Mouse (Mus musculus): ENCODE measurements around the gene Dmrt2. TPM values are rescaled to one million over a fixed set of nuclear protein-coding genes. Genes with fewer than 3 reads are reported as not detected.

The Dmrt2 gene
- polyA plus RNA-seq, 1 experiment from 2014 or later: 11.5 TPM

DNA sequence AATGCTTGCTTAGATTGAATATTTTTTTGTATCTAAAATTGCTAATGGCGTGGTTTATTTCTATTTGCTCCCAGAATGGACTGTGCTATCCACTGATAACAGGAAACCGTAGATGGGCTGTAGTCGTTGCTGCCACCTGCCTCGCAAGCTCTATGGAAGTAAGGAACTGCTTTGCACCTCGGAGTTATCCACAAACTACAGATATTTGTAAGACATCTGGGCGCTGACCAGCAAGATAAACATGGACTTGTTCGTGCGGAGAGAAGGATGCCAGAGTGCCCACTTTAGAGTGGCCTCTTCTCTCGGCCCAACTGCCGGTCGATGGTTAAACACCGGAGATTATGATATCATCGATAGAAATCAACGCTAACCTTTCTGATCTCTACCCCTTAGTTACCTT lies 530 bp upstream of the Dmrt2 start:
- Histone ChIP-seq H3K9ac (ENCODE audit: low read length) (no peak overlapping the region), H3K36me3 (ENCODE audit: control insufficient read depth, insufficient read depth, low read length) (no peaks in the 10 kb centered on the region), H3K9me3 (ENCODE audit: control insufficient read depth, low read length) (no peaks in the 10 kb centered on the region), H3K27ac (replicated peaks; ENCODE audit: low read depth, low read length) (no peak overlapping the region), H3K27me3 (ENCODE audit: control insufficient read depth, insufficient read depth, low read length) (peaks cover 94% of the 10 kb centered on the region), H3K4me3 (ENCODE audit: low read depth, low read length) (peak overlapping the region; percentile 39), H3K4me2 (ENCODE audit: low read depth, severe bottlenecking) (peak overlapping the region; percentile 71), H3K4me1 (ENCODE audit: control insufficient read depth, insufficient read depth, low read length) (peaks cover 7% of the 10 kb centered on the region; the same call in 1 of the 2 replicates)
- DNase-seq (ENCODE audit: low spot score) (no peak), ATAC-seq (ENCODE audit: insufficient number of reproducible peaks, low FRiP score, low TSS enrichment, low read depth) (no peak)
- WGBS: under 1% methylated on average over 14 of the region's 14 CpGs

DNA sequence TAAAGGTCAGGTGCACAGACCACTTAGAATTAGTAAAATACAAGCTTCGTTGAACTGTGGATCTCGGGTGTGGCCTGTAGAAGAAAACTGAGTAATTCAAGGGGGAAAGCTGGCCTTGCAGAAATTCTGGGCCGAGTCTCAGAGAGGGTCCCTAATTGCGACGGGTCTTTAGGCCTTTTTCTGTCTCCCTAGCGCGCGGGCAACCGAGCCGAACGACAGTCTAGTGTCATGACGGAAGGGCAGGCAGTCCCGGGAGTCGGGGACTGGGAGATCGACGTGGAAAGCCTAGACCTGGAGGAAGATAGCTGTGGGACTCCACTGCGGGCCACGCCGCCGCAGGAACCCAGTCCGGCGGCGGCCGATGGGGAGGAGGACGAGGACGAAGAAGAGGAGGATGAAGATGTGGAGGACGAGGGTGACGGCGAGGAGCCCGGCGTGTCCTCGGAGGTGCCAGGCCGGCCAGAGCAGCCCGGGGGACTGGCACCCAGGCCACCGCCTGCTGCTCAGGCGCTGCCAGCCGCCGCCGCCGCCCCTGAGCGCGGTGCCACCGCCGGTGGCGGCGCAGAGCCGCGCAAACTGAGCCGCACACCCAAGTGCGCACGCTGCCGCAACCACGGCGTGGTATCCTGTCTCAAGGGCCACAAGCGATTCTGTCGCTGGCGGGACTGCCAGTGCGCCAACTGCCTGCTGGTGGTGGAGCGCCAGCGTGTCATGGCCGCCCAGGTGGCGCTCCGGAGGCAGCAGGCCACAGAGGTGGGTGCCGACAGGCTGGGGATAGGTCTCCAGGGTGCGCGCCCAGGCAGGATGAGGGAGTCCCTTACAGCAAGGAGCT lies 1.2 kb downstream of the Dmrt2 start:
- peak overlapping the region; percentile 43; the same call in 1 of the 2 replicates for H3K9ac ChIP-seq (ENCODE audit: low read length)
- DNase-seq (ENCODE audit: low spot score) (peak; percentile 72), ATAC-seq (ENCODE audit: insufficient number of reproducible peaks, low FRiP score, low TSS enrichment, low read depth) (no peak)
- peak overlapping the region; percentile 71 for H3K4me2 ChIP-seq (ENCODE audit: low read depth, severe bottlenecking)
- H3K27ac ChIP-seq (replicated peaks; ENCODE audit: low read depth, low read length): no peak overlapping the region
- H3K9me3 ChIP-seq (ENCODE audit: control insufficient read depth, low read length): no peaks in the 10 kb centered on the region
- H3K27me3 ChIP-seq (ENCODE audit: control insufficient read depth, insufficient read depth, low read length): peaks cover 88% of the 10 kb centered on the region
- peaks cover 7% of the 10 kb centered on the region; the same call in 1 of the 2 replicates for H3K4me1 ChIP-seq (ENCODE audit: control insufficient read depth, insufficient read depth, low read length)
- under 1% methylated on average over 65 of the region's 66 CpGs for WGBS
- H3K36me3 ChIP-seq (ENCODE audit: control insufficient read depth, insufficient read depth, low read length): no peaks in the 10 kb centered on the region
- H3K4me3 ChIP-seq (ENCODE audit: low read depth, low read length): peak overlapping the region; percentile 39

DNA sequence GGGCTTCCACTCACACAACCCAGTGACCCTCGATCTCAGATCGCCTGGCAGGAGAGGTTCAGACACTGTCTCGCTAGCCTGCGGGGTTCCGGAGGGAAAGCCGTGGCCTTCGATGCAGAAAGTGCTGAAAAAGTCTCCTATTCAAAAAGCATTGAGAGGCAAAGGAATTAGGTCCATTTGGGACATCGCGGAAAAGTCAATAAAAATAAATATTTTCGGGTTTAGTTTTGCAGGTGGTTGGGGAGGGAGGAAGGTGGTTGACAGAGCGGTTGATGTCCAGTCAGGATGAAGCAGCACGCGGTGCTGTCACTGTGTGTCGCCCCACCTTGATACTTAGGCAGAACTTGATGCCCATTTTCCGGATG lies 1.8 kb downstream of the Dmrt2 start:
- ATAC-seq (ENCODE audit: insufficient number of reproducible peaks, low FRiP score, low TSS enrichment, low read depth) (no peak), DNase-seq (ENCODE audit: low spot score) (no peak)
- H3K27me3 ChIP-seq (ENCODE audit: control insufficient read depth, insufficient read depth, low read length): peaks cover 82% of the 10 kb centered on the region
- H3K4me3 ChIP-seq (ENCODE audit: low read depth, low read length): peak overlapping the region; percentile 39
- no peak overlapping the region for H3K27ac ChIP-seq (replicated peaks; ENCODE audit: low read depth, low read length)
- H3K9ac ChIP-seq (ENCODE audit: low read length): peak overlapping the region; percentile 43; the same call in 1 of the 2 replicates
- peak overlapping the region; percentile 71 for H3K4me2 ChIP-seq (ENCODE audit: low read depth, severe bottlenecking)
- WGBS: 2% methylated on average over 15 of the region's 15 CpGs
- no peaks in the 10 kb centered on the region for H3K36me3 ChIP-seq (ENCODE audit: control insufficient read depth, insufficient read depth, low read length)
- no peaks in the 10 kb centered on the region for H3K9me3 ChIP-seq (ENCODE audit: control insufficient read depth, low read length)
- H3K4me1 ChIP-seq (ENCODE audit: control insufficient read depth, insufficient read depth, low read length): peaks cover 7% of the 10 kb centered on the region; the same call in 1 of the 2 replicates

DNA sequence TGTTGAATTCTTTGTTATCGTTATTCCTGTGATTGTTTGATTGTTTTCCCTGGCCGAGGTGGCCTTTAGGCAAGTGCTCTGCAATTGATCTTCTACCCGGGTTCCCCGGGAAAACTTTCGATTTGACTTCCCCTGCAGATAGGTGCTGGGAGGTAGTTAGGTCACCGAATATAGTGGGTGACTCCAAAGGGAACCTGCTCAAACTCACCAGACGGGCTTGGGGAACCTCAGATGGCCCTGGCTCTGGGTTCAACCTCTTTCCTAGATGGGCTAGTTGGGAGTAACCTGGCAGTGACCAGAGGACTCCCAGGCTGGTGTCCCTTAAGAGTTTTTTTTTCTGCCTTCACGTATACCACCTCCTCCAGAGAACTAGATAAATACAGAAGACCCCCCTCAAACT lies 2.5 kb downstream of the Dmrt2 start:
- ATAC-seq (ENCODE audit: insufficient number of reproducible peaks, low FRiP score, low TSS enrichment, low read depth) (no peak), DNase-seq (ENCODE audit: low spot score) (peak; percentile 51)
- WGBS: 3% methylated on average over 8 of the region's 8 CpGs
- Histone ChIP-seq H3K27ac (replicated peaks; ENCODE audit: low read depth, low read length) (no peak overlapping the region), H3K4me3 (ENCODE audit: low read depth, low read length) (no peak overlapping the region), H3K36me3 (ENCODE audit: control insufficient read depth, insufficient read depth, low read length) (no peaks in the 10 kb centered on the region), H3K4me2 (ENCODE audit: low read depth, severe bottlenecking) (no peak overlapping the region), H3K9ac (ENCODE audit: low read length) (no peak overlapping the region), H3K27me3 (ENCODE audit: control insufficient read depth, insufficient read depth, low read length) (peaks cover 75% of the 10 kb centered on the region), H3K4me1 (ENCODE audit: control insufficient read depth, insufficient read depth, low read length) (peaks cover 7% of the 10 kb centered on the region; the same call in 1 of the 2 replicates), H3K9me3 (ENCODE audit: control insufficient read depth, low read length) (no peaks in the 10 kb centered on the region)

DNA sequence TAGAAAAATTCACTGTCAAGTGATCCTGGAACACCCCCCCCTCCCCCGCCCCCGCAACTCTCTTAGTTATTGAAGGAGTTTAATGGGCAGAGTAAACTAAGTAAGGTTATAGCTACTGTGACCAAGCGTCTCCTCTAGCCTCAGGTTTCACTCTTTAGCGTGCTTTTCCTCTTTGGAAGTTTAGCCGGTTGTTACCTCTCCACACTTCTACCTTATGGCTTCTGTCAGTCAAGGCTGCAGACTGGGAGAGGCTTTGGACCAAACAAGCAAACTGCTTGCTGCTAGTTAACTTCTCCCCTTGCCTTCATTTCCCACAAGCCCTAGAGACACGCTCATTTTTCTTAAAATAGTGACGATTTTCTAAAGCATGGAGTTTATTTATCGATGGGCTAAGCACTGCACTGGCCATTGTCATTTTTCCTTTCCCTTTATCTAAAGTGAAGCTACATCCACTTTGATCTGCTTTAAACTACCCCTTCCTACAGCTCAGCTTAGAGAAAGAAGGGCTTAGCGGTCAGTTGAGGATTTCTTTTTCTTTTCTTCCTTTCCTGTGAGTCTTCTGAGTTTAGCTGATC lies 3.7 kb downstream of the Dmrt2 start:
- no peak for ATAC-seq (ENCODE audit: insufficient number of reproducible peaks, low FRiP score, low TSS enrichment, low read depth)
- H3K36me3 ChIP-seq (ENCODE audit: control insufficient read depth, insufficient read depth, low read length): no peaks in the 10 kb centered on the region
- no peak overlapping the region for H3K4me2 ChIP-seq (ENCODE audit: low read depth, severe bottlenecking)
- WGBS: 7% methylated on average over 9 of the region's 9 CpGs
- no peaks in the 10 kb centered on the region for H3K9me3 ChIP-seq (ENCODE audit: control insufficient read depth, low read length)
- no peak for DNase-seq (ENCODE audit: low spot score)
- peaks cover 7% of the 10 kb centered on the region; the same call in 1 of the 2 replicates for H3K4me1 ChIP-seq (ENCODE audit: control insufficient read depth, insufficient read depth, low read length)
- peaks cover 63% of the 10 kb centered on the region for H3K27me3 ChIP-seq (ENCODE audit: control insufficient read depth, insufficient read depth, low read length)
- no peak overlapping the region for H3K27ac ChIP-seq (replicated peaks; ENCODE audit: low read depth, low read length)
- no peak overlapping the region for H3K4me3 ChIP-seq (ENCODE audit: low read depth, low read length)
- no peak overlapping the region for H3K9ac ChIP-seq (ENCODE audit: low read length)

DNA sequence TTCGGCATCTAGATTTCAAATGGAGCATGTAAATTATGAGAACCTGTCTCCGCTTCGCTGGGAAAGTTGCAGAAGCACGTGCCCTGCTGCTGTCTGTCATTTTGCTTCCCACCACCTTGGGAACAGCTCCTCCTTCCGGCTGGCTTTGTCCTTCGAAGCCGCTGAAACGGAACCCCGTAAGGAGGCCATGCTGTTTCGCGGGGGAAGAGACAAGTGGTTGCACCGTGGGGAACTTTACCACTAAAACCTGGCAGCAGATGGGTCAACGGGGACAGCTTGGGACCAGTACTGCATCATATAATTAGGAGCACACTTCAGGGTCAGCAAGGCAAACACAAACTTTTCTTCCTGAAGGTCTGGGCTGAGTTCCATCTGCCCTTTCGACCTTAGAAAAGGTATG lies 26.6 kb downstream of the Dmrt2 start:
- H3K36me3 ChIP-seq (ENCODE audit: control insufficient read depth, insufficient read depth, low read length): no peaks in the 10 kb centered on the region
- ATAC-seq (ENCODE audit: insufficient number of reproducible peaks, low FRiP score, low TSS enrichment, low read depth) (0 out of 2 replicates have a peak, but pooled peaks have one; percentile 26), DNase-seq (ENCODE audit: low spot score) (peak; percentile 57)
- H3K27ac ChIP-seq (replicated peaks; ENCODE audit: low read depth, low read length): no peak overlapping the region
- no peak overlapping the region for H3K4me2 ChIP-seq (ENCODE audit: low read depth, severe bottlenecking)
- no peaks in the 10 kb centered on the region for H3K4me1 ChIP-seq (ENCODE audit: control insufficient read depth, insufficient read depth, low read length)
- H3K9me3 ChIP-seq (ENCODE audit: control insufficient read depth, low read length): no peaks in the 10 kb centered on the region
- WGBS: 48% methylated on average over 14 of the region's 14 CpGs
- no peak overlapping the region for H3K9ac ChIP-seq (ENCODE audit: low read length)
- H3K4me3 ChIP-seq (ENCODE audit: low read depth, low read length): no peak overlapping the region
- no peaks in the 10 kb centered on the region for H3K27me3 ChIP-seq (ENCODE audit: control insufficient read depth, insufficient read depth, low read length)

DNA sequence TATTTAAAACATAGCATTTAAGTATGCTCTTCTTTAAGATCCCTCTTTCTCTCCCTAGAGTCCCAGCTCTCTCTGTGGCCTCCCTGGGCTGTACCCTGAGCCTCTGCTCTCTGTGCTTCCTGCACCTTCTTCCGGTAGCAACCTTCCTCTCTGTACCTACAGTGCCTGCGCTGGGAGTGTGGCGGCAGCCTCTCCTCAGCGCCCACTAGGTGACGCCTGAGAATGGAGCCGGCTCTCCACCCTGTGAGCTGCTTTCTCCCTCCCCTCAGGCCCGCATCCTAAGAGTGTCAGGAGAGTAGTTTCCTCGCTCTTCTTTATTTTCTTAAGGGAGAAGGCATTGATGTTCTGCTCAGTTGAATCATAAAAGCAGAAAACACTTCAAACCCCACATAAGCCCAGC lies 41.2 kb downstream of the Dmrt2 start:
- DNase-seq (ENCODE audit: low spot score) (peak; percentile 39), ATAC-seq (ENCODE audit: insufficient number of reproducible peaks, low FRiP score, low TSS enrichment, low read depth) (no peak)
- WGBS: 7% methylated on average over 8 of the region's 8 CpGs
- no peaks in the 10 kb centered on the region for H3K36me3 ChIP-seq (ENCODE audit: control insufficient read depth, insufficient read depth, low read length)
- H3K4me2 ChIP-seq (ENCODE audit: low read depth, severe bottlenecking): no peak overlapping the region
- no peak overlapping the region for H3K4me3 ChIP-seq (ENCODE audit: low read depth, low read length)
- 0 out of 2 replicates have a peak, but pooled peaks cover 3% of the 10 kb centered on the region for H3K27me3 ChIP-seq (ENCODE audit: control insufficient read depth, insufficient read depth, low read length)
- no peak overlapping the region for H3K27ac ChIP-seq (replicated peaks; ENCODE audit: low read depth, low read length)
- no peaks in the 10 kb centered on the region for H3K4me1 ChIP-seq (ENCODE audit: control insufficient read depth, insufficient read depth, low read length)
- no peak overlapping the region for H3K9ac ChIP-seq (ENCODE audit: low read length)
- no peaks in the 10 kb centered on the region for H3K9me3 ChIP-seq (ENCODE audit: control insufficient read depth, low read length)

DNA sequence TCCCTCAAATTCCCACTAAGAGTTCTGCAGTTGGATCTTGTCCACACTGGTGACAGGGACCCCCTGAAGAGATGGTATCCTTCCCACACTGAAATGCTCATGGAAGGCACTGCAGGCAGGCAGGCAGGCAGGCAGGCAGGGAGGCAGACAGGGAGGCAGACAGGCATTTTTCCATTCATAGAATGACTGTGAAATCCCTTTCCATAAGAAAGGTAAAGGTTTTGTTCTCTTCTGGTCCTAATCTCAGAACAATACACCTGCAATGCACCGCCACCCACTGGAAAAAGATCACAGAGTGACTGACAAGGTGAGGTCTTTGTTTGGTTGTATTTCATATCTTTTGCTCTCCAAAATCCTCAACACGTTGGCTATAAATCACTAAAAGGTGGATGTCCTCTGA lies 42.7 kb downstream of the Dmrt2 start:
- 67% methylated on average over 2 of the region's 2 CpGs for WGBS
- ATAC-seq (ENCODE audit: insufficient number of reproducible peaks, low FRiP score, low TSS enrichment, low read depth) (no peak), DNase-seq (ENCODE audit: low spot score) (no peak)
- Histone ChIP-seq H3K27me3 (ENCODE audit: control insufficient read depth, insufficient read depth, low read length) (0 out of 2 replicates have a peak, but pooled peaks cover 3% of the 10 kb centered on the region), H3K9ac (ENCODE audit: low read length) (no peak overlapping the region), H3K36me3 (ENCODE audit: control insufficient read depth, insufficient read depth, low read length) (no peaks in the 10 kb centered on the region), H3K4me1 (ENCODE audit: control insufficient read depth, insufficient read depth, low read length) (no peaks in the 10 kb centered on the region), H3K4me3 (ENCODE audit: low read depth, low read length) (no peak overlapping the region), H3K9me3 (ENCODE audit: control insufficient read depth, low read length) (no peaks in the 10 kb centered on the region), H3K27ac (replicated peaks; ENCODE audit: low read depth, low read length) (no peak overlapping the region), H3K4me2 (ENCODE audit: low read depth, severe bottlenecking) (no peak overlapping the region)
